Mouse (Mus musculus): ENCODE data around the gene Cd180. TPM values are rescaled to one million over a fixed set of nuclear protein-coding genes. Genes with fewer than 3 reads are reported as not detected.
"Not testable (repeated sequence)": the region's sequence is repeated elsewhere in the genome, so short reads cannot be mapped to it uniquely, and the experiment has no call there.

Gene Cd180
- polyA plus RNA-seq, 1 experiment: 258 TPM

- Histone ChIP-seq H3K27ac (ENCODE audit: insufficient read depth, low read depth, low read length) (no peak overlapping the region), H3K4me3 (ENCODE audit: insufficient read depth, low read length) (no peak overlapping the region), H3K4me1 (ENCODE audit: control insufficient read depth, insufficient read depth, low read length) (peaks cover 8% of the 10 kb centered on the region)
- no peak for TF ChIP-seq POLR2A (IDR thresholded peaks at IDR 0.05; ENCODE audit: borderline replicate concordance, low read depth, low read length)
- no peak for TF ChIP-seq CTCF (IDR thresholded peaks at IDR 0.05; ENCODE audit: low read depth, low read length)
Observed at GRCm38 (mm10) chr13:102674083-102674482, 19.3 kb upstream of the Cd180 start.

GRCm38 (mm10) chr13:102677602-102678001 is 15.8 kb upstream of the Cd180 start:
- not testable (repeated sequence) for H3K4me3 ChIP-seq (ENCODE audit: insufficient read depth, low read length); H3K27ac ChIP-seq (ENCODE audit: insufficient read depth, low read depth, low read length)
- peaks cover 12% of the 10 kb centered on the region for H3K4me1 ChIP-seq (ENCODE audit: control insufficient read depth, insufficient read depth, low read length)

GRCm38 (mm10) chr13:102678482-102678881 is 14.9 kb upstream of the Cd180 start:
- TF ChIP-seq POLR2A (IDR thresholded peaks at IDR 0.05; ENCODE audit: borderline replicate concordance, low read depth, low read length): no peak
- peak; percentile 46 for TF ChIP-seq CTCF (IDR thresholded peaks at IDR 0.05; ENCODE audit: low read depth, low read length)
- H3K4me1 ChIP-seq (ENCODE audit: control insufficient read depth, insufficient read depth, low read length): peaks cover 20% of the 10 kb centered on the region
- H3K27ac ChIP-seq (ENCODE audit: insufficient read depth, low read depth, low read length): no peak overlapping the region
- no peak overlapping the region for H3K4me3 ChIP-seq (ENCODE audit: insufficient read depth, low read length)

- TF ChIP-seq CTCF (IDR thresholded peaks at IDR 0.05; ENCODE audit: low read depth, low read length) (no peak), POLR2A (IDR thresholded peaks at IDR 0.05; ENCODE audit: borderline replicate concordance, low read depth, low read length) (no peak)
- Histone ChIP-seq H3K4me3 (ENCODE audit: insufficient read depth, low read length) (no peak overlapping the region), H3K4me1 (ENCODE audit: control insufficient read depth, insufficient read depth, low read length) (peaks cover 66% of the 10 kb centered on the region), H3K27ac (ENCODE audit: insufficient read depth, low read depth, low read length) (no peak overlapping the region; the same call in 1 of the 2 replicates)
Observed at GRCm38 (mm10) chr13:102684890-102685289, 8.5 kb upstream of the Cd180 start.

GRCm38 (mm10) chr13:102688121-102688520 is 5.2 kb upstream of the Cd180 start:
- TF ChIP-seq POLR2A (IDR thresholded peaks at IDR 0.05; ENCODE audit: borderline replicate concordance, low read depth, low read length): no peak
- no peak for TF ChIP-seq CTCF (IDR thresholded peaks at IDR 0.05; ENCODE audit: low read depth, low read length)
- no peak overlapping the region for H3K4me3 ChIP-seq (ENCODE audit: insufficient read depth, low read length)
- peaks cover 80% of the 10 kb centered on the region for H3K4me1 ChIP-seq (ENCODE audit: control insufficient read depth, insufficient read depth, low read length)
- H3K27ac ChIP-seq (ENCODE audit: insufficient read depth, low read depth, low read length): peak overlapping the region; percentile 92

- H3K4me1 ChIP-seq (ENCODE audit: control insufficient read depth, insufficient read depth, low read length): peaks cover 68% of the 10 kb centered on the region
- TF ChIP-seq CTCF (IDR thresholded peaks at IDR 0.05; ENCODE audit: low read depth, low read length): no peak
- TF ChIP-seq POLR2A (IDR thresholded peaks at IDR 0.05; ENCODE audit: borderline replicate concordance, low read depth, low read length): no peak
Observed at GRCm38 (mm10) chr13:102689201-102690090, 3.9 kb upstream of the Cd180 start.

GRCm38 (mm10) chr13:102690184-102690583 is 3.2 kb upstream of the Cd180 start:
- no peak for TF ChIP-seq CTCF (IDR thresholded peaks at IDR 0.05; ENCODE audit: low read depth, low read length)
- no peak for TF ChIP-seq POLR2A (IDR thresholded peaks at IDR 0.05; ENCODE audit: borderline replicate concordance, low read depth, low read length)
- Histone ChIP-seq H3K27ac (ENCODE audit: insufficient read depth, low read depth, low read length) (peak overlapping the region; percentile 92), H3K4me1 (ENCODE audit: control insufficient read depth, insufficient read depth, low read length) (peaks cover 62% of the 10 kb centered on the region), H3K4me3 (ENCODE audit: insufficient read depth, low read length) (no peak overlapping the region)

More at GRCm38 (mm10) chr13:102689201-102690090, 3.9 kb upstream of the Cd180 start:
- no peak overlapping the region for H3K4me3 ChIP-seq (ENCODE audit: insufficient read depth, low read length)
- H3K27ac ChIP-seq (ENCODE audit: insufficient read depth, low read depth, low read length): peak overlapping the region; percentile 92

- no peak for TF ChIP-seq POLR2A (IDR thresholded peaks at IDR 0.05; ENCODE audit: borderline replicate concordance, low read depth, low read length)
- TF ChIP-seq CTCF (IDR thresholded peaks at IDR 0.05; ENCODE audit: low read depth, low read length): no peak
- no peak overlapping the region for H3K4me3 ChIP-seq (ENCODE audit: insufficient read depth, low read length)
- peaks cover 52% of the 10 kb centered on the region for H3K4me1 ChIP-seq (ENCODE audit: control insufficient read depth, insufficient read depth, low read length)
- H3K27ac ChIP-seq (ENCODE audit: insufficient read depth, low read depth, low read length): peak overlapping the region; percentile 99
Observed at GRCm38 (mm10) chr13:102691408-102692150, 1.8 kb upstream of the Cd180 start.

- TF ChIP-seq CTCF (IDR thresholded peaks at IDR 0.05; ENCODE audit: low read depth, low read length) (no peak), POLR2A (IDR thresholded peaks at IDR 0.05; ENCODE audit: borderline replicate concordance, low read depth, low read length) (no peak)
- Histone ChIP-seq H3K4me3 (ENCODE audit: insufficient read depth, low read length) (peak overlapping the region; percentile 86), H3K27ac (ENCODE audit: insufficient read depth, low read depth, low read length) (peak overlapping the region; percentile 99), H3K4me1 (ENCODE audit: control insufficient read depth, insufficient read depth, low read length) (peaks cover 44% of the 10 kb centered on the region)
Observed at GRCm38 (mm10) chr13:102694154-102694553, 796 bp downstream of the Cd180 start.
